Mouse (Mus musculus) v-Abl transformed pro-B cells (cell line): ENCODE data around the gene Myd88.

Source experiments
- in situ Hi-C, 2 experiments: fragments of 400-800 bp; cut with MboI; formaldehyde crosslinking; loops; one replicate each; pipeline ENCODE4 v1.15.1; 2025; ENCODE audit not compliant: unreplicated experiment in 2 of 2

The Myd88 gene

GRCm38 (mm10) chr9:119350531-119350930 lies 9.3 kb upstream of the Myd88 start:
- in situ Hi-C loops = loop anchor here (5.0 to 10.0 kb wide), 5 partner anchors 243 to 544 kb away; partner anchors contain the start of genes Dlec1 (in 1 of the 2) and Wdr48 (in 1 of the 2)

DNA sequence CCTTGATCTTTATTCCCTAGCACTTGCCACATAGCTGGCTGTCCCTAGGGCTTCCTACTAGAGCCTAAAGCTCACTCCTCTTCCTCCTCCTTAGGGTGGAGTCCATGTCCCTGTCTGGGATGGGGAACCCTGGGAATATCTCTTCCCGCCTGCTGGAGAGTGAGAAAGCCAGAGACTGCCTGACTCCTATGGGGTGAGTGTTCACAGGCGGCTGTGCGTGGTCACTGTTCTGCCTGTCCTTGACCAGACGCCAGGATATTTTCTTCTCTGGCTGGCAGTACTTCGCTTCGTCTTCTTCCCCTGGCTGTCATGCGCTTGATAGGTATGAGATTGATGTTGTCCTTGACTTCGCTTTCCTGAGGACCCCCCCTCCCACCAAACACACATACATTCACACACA lies 5.2 kb upstream of the Myd88 start:
- in situ Hi-C loops = loop anchor here in 1 of 2 experiments (25.0 kb wide), 1 partner anchor 634 kb away; no protein-coding TSS in a partner anchor

DNA sequence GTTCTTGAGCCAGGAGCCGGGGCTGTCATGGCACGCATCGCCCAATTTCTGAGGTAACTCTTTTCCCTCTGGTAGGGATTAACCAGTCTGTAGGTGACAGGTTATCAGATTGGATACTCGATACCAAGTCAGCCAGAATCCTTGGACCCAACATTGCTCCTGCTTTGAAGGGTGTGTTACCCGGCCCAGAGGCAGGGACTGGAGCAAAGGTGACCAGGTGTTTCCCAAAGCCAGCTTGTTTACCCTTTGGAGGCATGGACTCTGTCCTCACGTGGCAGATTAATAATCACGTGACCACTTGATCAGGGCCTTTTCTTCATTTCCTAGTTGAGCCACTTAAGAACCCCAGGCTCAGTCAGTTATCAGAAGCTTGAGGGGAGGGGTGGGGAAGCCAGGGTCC lies 1.5 kb upstream of the Myd88 start:
- in situ Hi-C loops = loop anchor here in 1 of 2 experiments (25.0 kb wide), 1 partner anchor 630 kb away; no protein-coding TSS in a partner anchor

GRCm38 (mm10) chr9:119340212-119340580 lies 1.0 kb downstream of the Myd88 start:
- in situ Hi-C loops = loop anchor here in 1 of 2 experiments (25.0 kb wide), 1 partner anchor 628 kb away; no protein-coding TSS in a partner anchor

- in situ Hi-C loops = loop anchor here in 1 of 2 experiments (25.0 kb wide), 1 partner anchor 627 kb away; no protein-coding TSS in a partner anchor
Observed at GRCm38 (mm10) chr9:119339558-119340211, 1.5 kb downstream of the Myd88 start, which contains the start of gene Acaa1a. TSS of gene Acaa1a (plus strand) at chr9:119339676.

DNA sequence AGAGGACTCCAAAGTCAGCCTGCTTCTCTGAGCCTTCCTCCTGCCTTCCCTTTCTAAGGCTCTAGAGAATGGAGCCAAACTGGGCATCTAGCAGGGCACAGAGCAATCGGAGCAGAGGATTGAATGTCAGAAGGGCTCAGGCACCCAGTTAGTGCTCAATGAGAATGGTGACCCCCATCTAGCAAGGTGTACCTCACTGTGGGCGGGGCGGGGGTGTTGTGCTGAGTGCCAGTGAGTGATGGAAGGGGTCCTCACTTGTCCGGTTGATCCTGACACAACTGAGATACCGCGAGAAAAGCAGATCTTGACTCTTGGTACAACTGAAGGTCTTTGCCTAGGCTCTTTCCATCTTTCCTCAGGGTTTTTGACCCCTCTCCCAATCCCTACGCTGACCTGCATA lies 2.1 kb downstream of the Myd88 start:
- in situ Hi-C loops = loop anchor here in 1 of 2 experiments (25.0 kb wide), 1 partner anchor 627 kb away; no protein-coding TSS in a partner anchor

- in situ Hi-C loops = loop anchor here in 1 of 2 experiments (25.0 kb wide), 1 partner anchor 626 kb away; no protein-coding TSS in a partner anchor
Observed at GRCm38 (mm10) chr9:119338350-119338749, 2.9 kb downstream of the Myd88 start.

DNA sequence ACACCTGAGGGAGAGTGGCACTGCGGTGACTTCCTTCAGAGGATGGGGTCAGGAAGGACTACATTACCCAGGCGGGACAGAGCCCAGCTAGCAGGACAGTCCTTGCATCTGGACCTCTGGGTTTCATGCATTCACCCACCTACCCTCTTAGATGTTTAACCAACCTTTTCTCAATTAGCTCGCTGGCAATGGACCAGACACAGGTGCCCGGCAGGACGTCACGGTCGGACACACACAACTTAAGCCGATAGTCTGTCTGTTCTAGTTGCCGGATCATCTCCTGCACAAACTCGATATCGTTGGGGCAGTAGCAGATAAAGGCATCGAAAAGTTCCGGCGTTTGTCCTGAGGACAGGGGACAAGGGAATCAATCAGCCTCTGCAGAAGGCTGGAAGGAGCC lies 3.4 kb downstream of the Myd88 start:
- in situ Hi-C loops = loop anchor here in 1 of 2 experiments (25.0 kb wide), 1 partner anchor 626 kb away; no protein-coding TSS in a partner anchor

DNA sequence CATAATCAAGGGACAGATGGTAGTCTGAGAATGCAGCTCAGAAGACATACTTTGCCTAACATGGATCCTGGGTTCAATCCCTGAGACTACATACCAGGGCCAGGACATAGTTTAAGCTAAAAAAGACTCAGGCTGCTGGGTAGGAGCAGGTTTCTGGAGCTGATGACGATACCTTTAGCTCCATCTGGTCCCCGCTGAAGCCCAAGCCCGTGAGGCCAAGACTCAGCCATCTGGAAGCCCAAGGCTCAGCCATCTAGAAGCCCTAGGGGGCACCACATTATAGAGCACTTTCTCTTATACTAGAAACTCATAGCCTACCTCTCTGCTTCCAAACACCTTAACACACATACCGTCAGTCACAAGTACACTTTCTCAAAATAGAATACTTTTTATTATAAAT lies 5.6 kb downstream of the Myd88 start:
- in situ Hi-C loops = loop anchor here in 1 of 2 experiments (25.0 kb wide), 1 partner anchor 623 kb away; no protein-coding TSS in a partner anchor

GRCm38 (mm10) chr9:119334834-119335233 lies 6.4 kb downstream of the Myd88 start:
- in situ Hi-C loops = loop anchor here in 1 of 2 experiments (25.0 kb wide), 1 partner anchor 623 kb away; no protein-coding TSS in a partner anchor

- in situ Hi-C loops = loop anchor here in 1 of 2 experiments (25.0 kb wide), 1 partner anchor 622 kb away; no protein-coding TSS in a partner anchor
Observed at GRCm38 (mm10) chr9:119334324-119334723, 6.9 kb downstream of the Myd88 start.

DNA sequence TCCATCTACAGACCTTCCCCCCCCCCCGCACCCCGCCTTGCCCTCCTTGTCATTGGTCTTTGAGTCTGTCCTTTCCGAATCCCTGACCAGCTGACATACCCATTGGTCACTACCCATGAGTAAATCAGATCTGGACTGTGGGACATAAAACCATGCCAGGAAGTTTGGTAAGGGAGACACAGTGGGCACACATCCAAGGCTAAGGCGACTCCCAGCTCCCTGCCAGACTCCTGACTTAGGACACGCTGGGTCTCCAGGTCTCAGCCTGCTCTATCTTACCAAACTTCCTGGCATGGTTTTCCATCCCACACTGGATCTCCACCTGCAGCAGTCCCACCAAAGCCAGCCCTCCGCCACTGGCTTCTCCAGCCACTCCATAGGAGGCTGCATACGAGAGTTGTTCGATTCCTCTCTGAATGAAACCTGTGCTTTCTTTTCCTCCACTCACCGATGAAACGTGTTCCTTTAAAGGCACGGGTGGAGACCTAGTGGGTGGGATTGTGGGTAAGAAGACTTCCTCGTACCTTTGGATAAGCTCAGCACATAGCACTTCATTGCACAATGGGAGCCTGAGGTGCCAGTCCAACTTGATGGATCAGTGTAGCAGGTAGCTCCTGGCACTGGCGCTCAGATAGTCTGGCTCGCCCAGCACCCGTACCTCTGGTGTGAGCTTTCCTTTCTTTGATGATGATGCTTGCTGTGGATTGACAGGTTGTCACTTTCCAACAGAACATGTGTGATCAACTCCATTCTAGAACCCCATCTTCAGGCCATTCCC lies 10.8 kb downstream of the Myd88 start:
- in situ Hi-C loops = loop anchor here in 1 of 2 experiments (25.0 kb wide), 1 partner anchor 618 kb away; no protein-coding TSS in a partner anchor

DNA sequence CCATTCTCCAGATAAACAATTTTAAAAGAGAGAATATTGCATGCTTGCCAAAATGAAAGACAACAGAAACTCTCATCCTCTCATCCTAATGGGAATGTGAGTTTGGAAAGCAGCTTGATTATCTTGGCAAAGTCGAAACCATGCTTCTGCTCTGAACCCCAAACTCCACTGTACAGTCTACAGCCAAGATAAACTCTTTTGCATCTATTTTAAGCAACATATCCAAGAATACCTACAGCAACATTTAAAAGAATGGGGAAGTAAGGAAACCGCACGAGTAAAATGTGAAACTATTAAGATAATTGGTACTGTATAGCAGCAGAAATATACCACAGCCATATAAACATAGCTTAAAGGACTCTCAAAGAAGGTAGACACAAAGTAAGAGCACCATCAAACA lies 12.7 kb downstream of the Myd88 start:
- in situ Hi-C loops = loop anchor here in 1 of 2 experiments (25.0 kb wide), 1 partner anchor 616 kb away; no protein-coding TSS in a partner anchor

DNA sequence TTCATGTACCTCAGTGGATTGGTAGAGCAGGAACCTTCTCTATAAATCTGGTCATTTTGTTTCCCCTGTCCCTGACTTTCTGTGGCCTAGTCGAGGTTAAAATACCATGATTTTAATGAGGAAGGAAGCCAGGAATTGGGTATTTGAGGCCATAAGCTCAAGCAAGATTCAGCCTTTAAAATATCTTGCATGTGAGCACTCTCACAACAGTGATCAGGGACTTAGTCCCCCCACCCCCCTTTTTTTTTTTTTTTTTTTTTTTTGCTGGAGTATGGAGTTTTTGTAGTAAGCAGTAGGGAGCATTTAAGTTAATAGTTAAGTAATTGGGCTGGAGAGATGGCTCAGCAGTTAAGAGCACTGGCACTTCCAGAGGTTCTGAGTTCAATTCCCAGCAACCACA lies 17.1 kb downstream of the Myd88 start:
- in situ Hi-C loops = no loop called here

DNA sequence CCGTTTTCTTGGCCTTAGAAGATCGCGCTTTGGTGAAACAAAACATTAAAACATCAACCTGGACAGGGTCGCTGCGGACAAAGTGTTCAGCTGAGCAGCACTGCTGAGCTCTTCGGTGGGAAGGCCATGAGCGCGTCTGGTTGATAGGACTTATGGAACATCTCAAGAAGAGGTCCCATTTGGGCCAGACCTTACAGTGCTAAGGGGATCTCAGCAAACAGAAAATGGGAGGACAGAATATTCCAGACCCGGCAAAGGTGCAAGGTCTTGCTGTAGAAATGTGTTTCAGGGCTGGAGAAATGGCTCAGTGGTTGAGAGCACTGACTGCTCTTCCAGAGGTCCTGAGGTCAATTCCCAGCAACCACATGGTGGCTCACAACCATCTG lies 18.0 kb downstream of the Myd88 start:
- in situ Hi-C loops = no loop called here

DNA sequence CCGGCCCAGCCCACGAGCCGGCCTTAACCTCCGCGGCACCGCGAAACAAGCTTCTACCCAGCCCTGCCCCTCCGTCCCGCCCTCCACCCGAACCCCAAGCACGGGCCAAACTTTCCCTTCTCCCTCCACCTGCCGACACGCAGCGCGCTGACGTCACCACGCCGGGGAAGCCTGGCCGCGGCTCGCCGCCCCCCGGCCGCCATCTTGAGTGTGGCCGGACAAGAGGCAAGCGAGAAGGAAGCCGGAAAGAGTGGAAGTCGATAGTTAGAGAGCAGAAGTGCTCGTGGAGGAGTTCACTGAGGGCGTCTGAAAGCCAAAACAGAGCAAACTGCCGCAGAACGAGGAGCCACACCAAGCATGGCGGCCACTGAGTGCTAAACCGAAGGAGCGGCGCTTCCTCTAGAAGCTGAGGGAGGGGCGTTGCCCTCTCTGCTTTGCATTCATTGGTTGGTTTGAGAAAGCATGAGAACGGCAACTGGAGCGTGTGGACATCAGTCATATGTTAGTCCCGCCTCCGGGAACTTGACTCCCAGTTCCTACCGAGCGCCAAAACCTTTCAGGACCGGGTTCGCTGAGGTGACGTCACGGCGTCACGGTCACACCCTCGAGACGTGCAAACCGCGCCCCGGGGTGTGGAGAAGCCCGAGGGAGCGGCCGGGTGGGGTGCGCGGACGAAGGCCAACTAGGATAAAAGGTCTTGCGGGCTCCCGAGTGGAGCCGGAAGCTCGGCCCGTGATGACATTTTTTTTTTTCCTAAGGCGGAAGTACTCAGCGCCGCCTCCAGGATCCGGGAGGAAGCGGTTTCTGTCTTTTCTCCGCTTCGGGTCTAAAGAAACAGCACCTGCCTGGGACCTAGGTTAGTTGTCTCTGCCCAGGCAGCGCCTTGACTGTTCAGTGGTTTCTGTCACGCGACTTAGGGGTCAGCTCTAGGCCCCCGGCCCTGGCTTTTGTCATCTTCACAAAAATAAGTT lies 18.6 kb downstream of the Myd88 start, which contains the start of gene Oxsr1:
Gene Oxsr1 (minus strand): TSS at position 139 of the 971 bp plus-strand sequence.
- in situ Hi-C loops = no loop called here

DNA sequence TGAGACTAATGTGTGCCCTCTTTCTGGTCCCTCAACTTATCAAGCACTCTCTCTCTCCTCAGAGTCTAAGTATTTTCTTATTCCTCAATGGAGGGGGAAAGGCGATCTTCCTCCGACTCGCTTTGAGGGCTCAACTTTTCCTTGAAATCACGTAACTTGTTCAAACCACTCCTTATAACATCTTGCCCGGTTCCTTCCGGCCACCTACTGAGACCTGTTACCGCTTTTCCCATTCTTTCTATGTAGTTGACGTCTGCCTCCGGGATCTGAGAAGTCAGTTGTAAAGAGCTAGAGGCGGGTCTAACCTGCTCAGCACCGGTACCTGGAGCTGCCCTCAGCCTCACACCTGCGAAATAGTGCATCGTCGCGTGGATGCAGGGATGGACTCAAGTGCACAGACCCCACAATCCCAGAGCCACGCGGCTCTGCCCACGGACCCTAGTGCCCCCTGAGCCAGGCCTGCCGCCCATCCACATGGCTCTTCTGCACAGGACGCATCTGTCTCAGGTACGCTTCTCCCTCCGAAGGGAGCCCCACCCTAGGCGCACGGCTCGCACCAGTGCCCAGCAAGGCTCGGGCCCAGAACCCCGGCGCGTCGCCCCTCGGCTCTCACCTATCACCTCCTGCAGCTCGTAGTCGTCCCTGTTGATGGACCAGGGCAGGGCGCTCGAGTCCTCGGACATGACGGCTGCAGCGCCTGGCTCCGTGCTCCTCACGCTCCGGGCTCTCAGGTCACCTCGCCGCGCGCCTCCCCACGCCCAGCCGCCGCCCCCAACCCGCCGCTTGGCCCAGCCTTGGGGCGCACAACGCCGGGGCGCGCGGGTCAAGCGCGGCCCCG lies 19.6 kb downstream of the Myd88 start:
- in situ Hi-C loops = no loop called here

DNA sequence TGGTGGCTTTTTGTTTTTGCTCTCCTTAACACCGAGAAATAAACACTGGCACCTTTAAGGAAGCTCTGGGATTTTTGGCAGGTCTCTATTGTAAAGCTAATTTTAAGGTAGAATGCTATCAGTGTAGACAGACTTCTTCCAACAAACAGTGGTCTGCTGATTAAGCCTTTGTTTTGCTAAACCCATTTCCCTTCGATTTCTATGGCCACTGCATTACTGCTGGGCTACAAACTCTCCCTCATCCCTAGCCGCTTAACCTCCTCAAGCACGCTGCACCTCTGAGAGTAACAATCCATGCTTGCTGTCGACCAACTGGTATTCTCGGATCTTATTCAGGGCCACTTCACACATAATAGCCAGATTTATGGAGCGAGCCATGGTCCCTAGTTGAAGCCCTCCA lies 20.3 kb downstream of the Myd88 start:
- in situ Hi-C loops = no loop called here

DNA sequence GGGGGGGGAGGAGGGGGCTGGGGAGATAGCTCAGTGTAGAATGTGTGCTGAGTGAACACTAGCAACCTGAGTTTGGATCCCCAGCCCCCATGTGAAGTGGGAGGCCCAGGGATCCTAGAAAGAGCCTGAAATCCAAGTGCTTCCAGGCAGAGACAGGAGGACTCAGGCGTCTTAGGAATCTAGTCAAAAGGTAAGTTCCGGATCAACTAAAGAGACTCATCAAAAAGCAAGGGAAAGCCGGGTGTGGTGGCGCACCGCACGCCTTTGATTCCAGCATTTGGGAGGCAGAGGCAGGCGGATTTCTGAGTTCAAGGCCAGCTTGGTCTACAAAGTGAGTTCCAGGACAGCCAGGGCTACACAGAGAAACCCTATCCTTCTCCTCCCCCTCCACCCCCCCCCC lies 20.8 kb downstream of the Myd88 start:
- in situ Hi-C loops = no loop called here
